Mouse (Mus musculus): ENCODE results near the gene Pdcd5. TPM values are rescaled to one million over a fixed set of nuclear protein-coding genes. Genes with fewer than 3 reads are reported as not detected.
A peak's percentile ranks its signal among the peaks of the same experiment; 100 is the strongest.

Pdcd5 gene
- total RNA-seq, 2 experiments from 2014 or later: 68.1 to 69.2 TPM

DNA sequence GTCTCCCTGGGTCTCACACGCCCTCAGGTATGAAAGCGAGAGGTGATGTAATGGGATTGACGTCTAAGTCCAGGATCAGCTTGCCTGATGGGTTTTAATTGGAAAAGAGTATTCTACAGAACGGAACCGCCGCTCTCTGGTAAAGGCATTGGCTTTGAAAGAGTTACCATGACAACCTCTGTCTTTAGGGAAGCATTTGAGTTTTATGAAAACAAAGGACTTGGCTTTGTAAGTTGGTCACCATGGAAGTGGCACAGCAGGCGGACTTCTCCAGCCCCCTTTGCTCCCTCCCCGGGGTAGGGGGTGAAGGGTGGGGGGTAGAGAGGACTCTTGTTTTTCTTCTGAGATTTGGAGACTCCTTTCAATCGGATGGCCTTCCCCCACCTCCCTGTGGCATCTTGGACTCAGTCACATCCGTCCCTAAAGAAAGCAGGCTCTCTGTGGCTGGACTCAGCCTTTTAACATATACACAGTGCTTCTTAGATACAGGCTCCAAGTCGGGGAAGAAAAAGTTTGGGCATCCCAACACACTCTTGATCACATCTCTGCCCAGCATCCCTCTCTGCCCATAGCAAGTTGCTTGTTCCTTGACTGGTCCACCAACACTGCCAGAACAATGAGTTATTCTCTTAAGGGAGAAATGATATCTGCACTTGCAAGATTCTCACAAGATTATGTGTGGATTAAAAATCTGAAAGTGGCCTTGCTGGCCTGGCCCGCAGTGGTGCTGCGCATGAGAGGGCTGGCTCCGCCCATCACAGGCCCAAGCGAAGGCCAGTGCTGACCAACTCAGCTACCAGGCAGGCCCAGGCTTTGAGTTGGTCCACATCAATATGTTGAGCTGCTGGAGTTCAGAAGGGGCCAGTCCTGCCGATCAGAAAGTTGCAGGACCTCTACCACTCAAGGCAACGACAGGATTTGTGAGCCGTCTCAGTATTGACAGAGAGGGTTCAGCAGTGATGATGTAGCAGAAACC, 21.0 kb upstream of the Pdcd5 start:
- Histone ChIP-seq H3K27ac (no peak overlapping the region), H3K4me3 (no peak overlapping the region)
- TF ChIP-seq CTCF (IDR thresholded peaks at IDR 0.05): no peak
- DNase-seq (ENCODE audit: extremely low spot score in 1 of 2, low spot score in 2 of 2): no peak
- intact Hi-C loops (cut with DNase I): no loop called here

GRCm38 (mm10) chr7:35663790-35664376, 16.6 kb upstream of the Pdcd5 start:
- Histone ChIP-seq H3K27ac (no peak overlapping the region), H3K4me3 (no peak overlapping the region)
- no peak for DNase-seq (ENCODE audit: extremely low spot score in 1 of 2, low spot score in 2 of 2)
- intact Hi-C loops (cut with DNase I): no loop called here
- no peak for TF ChIP-seq CTCF (IDR thresholded peaks at IDR 0.05)

- TF ChIP-seq CTCF (IDR thresholded peaks at IDR 0.05): peak; percentile 73
- H3K4me3 ChIP-seq: no peak overlapping the region
- intact Hi-C loops (cut with DNase I): no loop called here
- H3K27ac ChIP-seq: no peak overlapping the region
- DNase-seq (ENCODE audit: extremely low spot score in 1 of 2, low spot score in 2 of 2): no peak
Observed at GRCm38 (mm10) chr7:35659173-35659572, 11.9 kb upstream of the Pdcd5 start.

DNA sequence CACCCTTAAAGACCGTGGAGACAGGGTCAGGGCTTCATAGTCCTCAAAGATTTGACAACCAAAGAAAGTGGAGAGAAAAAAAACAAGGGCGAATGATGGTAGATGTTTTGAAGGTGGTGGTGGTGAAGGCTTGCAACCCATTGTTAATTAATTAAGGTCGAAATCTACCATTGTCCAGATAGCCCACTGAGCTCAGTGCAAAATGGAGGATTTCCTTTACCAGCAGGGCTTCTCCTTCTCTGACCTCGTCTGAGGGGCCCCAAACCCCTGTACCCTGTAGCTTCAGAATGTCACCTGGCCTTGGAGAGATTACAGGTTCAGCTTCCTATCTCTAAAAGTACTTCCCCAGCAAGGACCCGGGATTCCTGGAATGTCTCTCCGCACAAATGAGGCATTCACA, 10.5 kb upstream of the Pdcd5 start:
- no peak for DNase-seq (ENCODE audit: extremely low spot score in 1 of 2, low spot score in 2 of 2)
- no peak overlapping the region for H3K4me3 ChIP-seq
- TF ChIP-seq CTCF (IDR thresholded peaks at IDR 0.05): no peak
- H3K27ac ChIP-seq: no peak overlapping the region
- intact Hi-C loops (cut with DNase I): no loop called here

DNA sequence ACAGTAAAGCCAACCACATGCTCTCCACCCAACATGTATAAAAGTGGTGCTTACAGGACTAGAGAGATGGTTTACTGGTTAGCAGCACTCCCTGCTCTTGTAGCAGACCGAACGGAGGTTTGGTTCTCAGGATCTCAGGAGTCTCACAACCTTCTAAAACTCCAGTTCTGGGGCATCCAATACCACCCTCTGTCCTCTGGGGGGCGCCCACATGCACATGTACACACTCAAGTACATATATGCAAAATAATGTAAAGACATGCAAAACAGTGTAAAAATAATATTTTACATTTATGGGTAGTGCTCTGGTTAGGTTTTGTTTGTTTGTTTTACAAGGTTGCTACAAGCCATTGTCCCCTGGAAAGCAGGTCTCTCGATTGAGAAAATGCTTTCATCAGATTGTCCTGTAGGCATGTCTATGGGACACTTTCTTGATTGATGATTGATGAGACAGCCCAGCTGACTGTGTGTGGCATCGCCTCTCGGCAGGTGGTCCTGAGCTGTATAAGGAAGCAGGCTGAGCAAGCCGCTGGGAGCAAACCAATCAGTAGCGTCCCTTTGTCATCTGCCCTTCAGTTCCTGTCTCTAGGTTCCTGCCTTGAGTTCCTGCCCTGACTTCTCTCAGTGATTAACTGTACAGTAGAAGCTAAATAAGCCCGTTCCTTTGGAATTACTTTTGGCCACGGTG, 4.4 kb upstream of the Pdcd5 start:
- peak; percentile 51 for TF ChIP-seq CTCF (IDR thresholded peaks at IDR 0.05)
- no peak overlapping the region for H3K4me3 ChIP-seq
- no peak for DNase-seq (ENCODE audit: extremely low spot score in 1 of 2, low spot score in 2 of 2)
- no peak overlapping the region for H3K27ac ChIP-seq
- intact Hi-C loops (cut with DNase I): loop anchor here (2.0 to 5.0 kb wide), 3 partner anchors 101 to 1705 kb away; partner anchors contain the start of gene Dpy19l3

DNA sequence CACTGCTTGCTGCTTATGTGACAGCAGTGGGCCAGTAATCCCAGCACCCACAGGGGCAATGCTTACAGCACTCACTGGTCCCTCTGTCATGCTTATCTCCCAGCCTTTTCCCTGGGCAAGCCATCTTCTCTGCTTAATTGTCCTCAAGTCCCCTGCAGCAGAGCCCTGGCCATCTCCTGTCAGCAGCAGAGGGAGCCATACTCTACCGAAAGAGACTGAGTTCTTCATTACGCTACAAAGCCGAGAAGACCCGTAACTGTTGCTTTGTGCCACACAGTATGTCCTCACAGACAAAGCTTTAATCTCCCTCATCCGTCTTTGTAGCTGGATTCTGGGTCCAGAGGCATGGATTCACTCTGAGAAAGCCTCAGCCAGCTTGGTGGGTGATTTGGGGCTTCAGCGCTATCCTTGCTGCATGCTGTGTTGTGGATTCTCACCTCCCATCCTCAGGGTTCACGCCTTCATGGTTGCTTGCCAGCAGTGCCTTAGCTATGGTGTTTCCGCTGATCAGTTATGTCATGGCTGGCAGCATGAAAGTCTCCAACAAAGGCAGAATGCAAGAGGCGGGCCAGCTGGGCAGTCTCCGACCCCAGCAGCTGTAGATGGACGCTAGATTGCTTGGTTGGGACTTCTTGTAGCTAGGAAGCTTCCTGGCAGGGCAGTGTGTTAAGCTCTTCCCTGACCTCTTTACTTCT, 3.5 kb upstream of the Pdcd5 start:
- peak overlapping the region; percentile 23; the same call in 1 of the 2 replicates for H3K4me3 ChIP-seq
- peak; percentile 75 for TF ChIP-seq CTCF (IDR thresholded peaks at IDR 0.05)
- DNase-seq (ENCODE audit: extremely low spot score in 1 of 2, low spot score in 2 of 2): peak; percentile 54 to 59
- intact Hi-C loops (cut with DNase I): loop anchor here (2.0 to 5.0 kb wide), 3 partner anchors 101 to 1706 kb away; partner anchors contain the start of gene Dpy19l3
- H3K27ac ChIP-seq: no peak overlapping the region

DNA sequence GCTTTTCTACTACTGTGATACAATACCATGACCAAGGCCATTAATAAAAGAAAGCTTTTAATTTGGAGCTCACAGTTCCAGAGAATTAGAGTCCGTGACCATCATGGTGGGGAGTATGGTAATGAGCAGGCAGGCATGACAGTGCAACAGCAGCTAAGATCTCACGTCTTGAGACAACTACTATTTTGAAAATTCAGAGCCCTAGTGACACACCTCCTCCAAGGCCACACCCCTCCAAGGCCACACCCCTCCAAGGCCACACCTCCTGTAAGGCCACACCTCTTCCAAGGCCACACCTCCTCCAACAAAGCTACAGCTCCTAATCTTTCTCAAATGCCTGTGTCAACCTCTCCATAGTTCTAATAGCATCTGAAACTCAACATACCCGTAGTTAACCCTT, 1.8 kb upstream of the Pdcd5 start:
- intact Hi-C loops (cut with DNase I): loop anchor here (5.0 kb wide), 1 partner anchor 153 kb away; the partner anchor contains the start of gene Zfp507
- no peak overlapping the region for H3K4me3 ChIP-seq
- no peak overlapping the region for H3K27ac ChIP-seq
- DNase-seq (ENCODE audit: extremely low spot score in 1 of 2, low spot score in 2 of 2): no peak
- no peak for TF ChIP-seq CTCF (IDR thresholded peaks at IDR 0.05)

GRCm38 (mm10) chr7:35648239-35649069, 1.1 kb upstream of the Pdcd5 start:
- DNase-seq (ENCODE audit: extremely low spot score in 1 of 2, low spot score in 2 of 2): no peak
- TF ChIP-seq CTCF (IDR thresholded peaks at IDR 0.05): no peak
- Histone ChIP-seq H3K27ac (no peak overlapping the region), H3K4me3 (no peak overlapping the region)
- intact Hi-C loops (cut with DNase I): loop anchor here (5.0 kb wide), 1 partner anchor 154 kb away; the partner anchor contains the start of gene Zfp507

DNA sequence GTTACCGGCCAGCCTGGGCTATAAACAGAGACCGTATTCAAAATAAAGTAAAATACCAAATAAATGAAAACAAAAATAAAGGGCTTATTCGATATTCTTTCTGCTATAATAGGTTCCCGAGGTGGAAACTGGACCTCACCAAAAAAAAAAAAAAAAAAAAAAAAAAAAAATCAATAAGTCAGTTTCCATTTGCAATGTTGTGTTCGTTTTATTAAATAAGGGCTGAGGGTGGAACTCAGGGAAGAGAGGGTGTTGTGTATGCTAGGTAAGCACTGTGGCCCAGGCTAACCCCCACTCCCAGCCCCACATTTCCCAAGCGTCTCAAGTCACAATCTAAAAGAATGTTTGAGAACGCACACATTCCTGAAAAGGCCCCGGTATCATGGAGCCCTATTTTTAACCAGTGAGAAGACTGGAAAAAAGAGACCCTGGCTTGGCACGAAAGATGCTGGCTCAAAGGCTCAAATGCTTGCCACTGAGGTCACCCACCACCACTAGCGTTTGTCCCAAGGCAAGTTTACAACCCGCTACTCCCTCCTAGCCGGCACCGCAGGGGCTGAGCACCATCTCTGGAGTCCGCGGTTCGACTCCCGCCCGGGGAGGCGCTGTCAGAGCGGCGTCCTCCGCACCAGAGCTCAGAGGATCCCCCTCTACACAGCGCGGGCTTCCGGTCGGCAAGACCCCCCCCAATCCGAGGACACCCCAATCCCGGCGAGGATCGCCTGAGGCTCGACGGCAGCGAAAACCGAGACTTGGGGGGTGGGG, 822 bp downstream of the Pdcd5 start:
- peak overlapping the region; percentile 84 for H3K4me3 ChIP-seq
- TF ChIP-seq CTCF (IDR thresholded peaks at IDR 0.05): no peak
- intact Hi-C loops (cut with DNase I): loop anchor here (5.0 kb wide), 1 partner anchor 156 kb away; the partner anchor contains the start of gene Zfp507
- DNase-seq (ENCODE audit: extremely low spot score in 1 of 2, low spot score in 2 of 2): no peak
- H3K27ac ChIP-seq: peak overlapping the region; percentile 76

- no peak for TF ChIP-seq CTCF (IDR thresholded peaks at IDR 0.05)
- H3K27ac ChIP-seq: no peak overlapping the region
- DNase-seq (ENCODE audit: extremely low spot score in 1 of 2, low spot score in 2 of 2): no peak
- no peak overlapping the region for H3K4me3 ChIP-seq
- intact Hi-C loops (cut with DNase I): no loop called here
Observed at GRCm38 (mm10) chr7:35640072-35640471, 7.2 kb downstream of the Pdcd5 start.
